Mouse (Mus musculus): Measurements from ENCODE around the gene Cep295nl. TPM values are rescaled to one million over a fixed set of nuclear protein-coding genes. Genes with fewer than 3 reads are reported as not detected.

The Cep295nl gene
- polyA plus RNA-seq, 1 experiment from 2014 or later: 0.27 TPM

DNA sequence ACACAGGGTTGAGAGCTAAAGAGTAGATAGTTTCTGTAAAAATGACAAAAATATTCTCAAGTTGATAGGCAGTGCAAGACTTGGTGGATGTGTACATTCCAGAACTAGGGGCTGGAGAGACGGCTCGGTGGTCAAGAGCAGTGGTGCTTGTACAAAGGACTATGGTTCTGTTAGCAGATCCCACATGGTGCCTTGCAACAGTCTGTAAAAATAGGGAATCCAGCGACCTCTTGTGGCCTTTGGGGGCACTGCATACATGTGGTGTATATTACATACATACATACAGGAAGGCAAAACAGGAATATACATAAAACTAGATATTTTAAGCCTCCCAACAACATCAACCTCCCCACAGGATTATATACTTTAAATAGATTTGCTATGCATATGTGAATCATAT lies 26.0 kb upstream of the Cep295nl start:
- no peak for ATAC-seq (replicated peaks)
- Histone ChIP-seq H3K4me2 (no peak overlapping the region), H3K27me3 (replicated peaks) (no peaks in the 10 kb centered on the region), H3K4me1 (peaks cover 4% of the 10 kb centered on the region), H3K4me3 (no peak overlapping the region), H3K36me3 (replicated peaks) (no peaks in the 10 kb centered on the region), H3K27ac (no peak overlapping the region), H3K9ac (no peak overlapping the region), H3K9me3 (no peaks in the 10 kb centered on the region)
- 58% methylated on average over 3 of the region's 3 CpGs for WGBS

DNA sequence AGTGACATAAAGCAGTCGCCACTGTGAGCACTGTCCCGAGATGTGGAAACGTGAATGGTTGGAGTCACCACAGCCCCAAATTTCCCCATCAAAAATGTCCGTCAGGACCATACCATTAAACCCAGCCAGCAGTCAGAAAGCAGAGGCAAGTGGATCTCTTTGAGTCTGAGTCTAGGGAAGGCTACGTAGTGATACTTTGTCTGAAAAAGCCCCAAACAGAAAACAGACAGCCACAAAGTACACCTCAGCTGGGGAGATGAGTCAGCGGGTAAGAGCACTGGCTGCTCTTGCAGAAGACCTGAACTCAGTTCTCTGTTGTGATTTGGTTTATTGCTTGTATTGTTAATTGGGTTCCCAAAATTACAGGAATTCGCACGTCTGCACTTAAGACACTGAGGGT lies 24.3 kb upstream of the Cep295nl start:
- no peak overlapping the region for H3K9ac ChIP-seq
- no peaks in the 10 kb centered on the region for H3K9me3 ChIP-seq
- WGBS: 81% methylated on average over 8 of the region's 8 CpGs
- H3K27ac ChIP-seq: no peak overlapping the region
- H3K4me2 ChIP-seq: no peak overlapping the region
- H3K4me1 ChIP-seq: peaks cover 12% of the 10 kb centered on the region
- no peaks in the 10 kb centered on the region for H3K36me3 ChIP-seq (replicated peaks)
- ATAC-seq (replicated peaks): no peak
- H3K27me3 ChIP-seq (replicated peaks): no peaks in the 10 kb centered on the region
- no peak overlapping the region for H3K4me3 ChIP-seq

DNA sequence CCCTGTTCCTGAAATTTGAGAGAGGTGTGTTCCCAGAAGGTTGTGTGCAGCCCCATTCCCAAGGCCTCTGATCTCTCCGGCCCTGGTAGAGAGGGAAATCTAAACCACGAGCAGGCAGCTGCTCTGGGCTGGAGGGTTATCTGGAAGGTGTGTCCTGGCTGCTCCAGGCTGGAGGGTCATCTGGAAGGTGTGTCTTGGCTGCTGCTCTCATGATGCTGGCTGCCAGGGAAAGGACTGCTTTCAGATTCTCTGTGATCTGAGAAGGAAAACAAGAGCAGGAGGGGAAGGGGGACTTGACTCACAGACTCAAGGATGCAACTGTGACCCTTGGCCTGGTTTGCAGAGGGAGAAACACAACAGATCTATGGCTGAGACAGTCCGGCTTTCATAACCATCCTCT lies 23.8 kb upstream of the Cep295nl start:
- Histone ChIP-seq H3K4me3 (no peak overlapping the region), H3K27ac (no peak overlapping the region), H3K9me3 (no peaks in the 10 kb centered on the region), H3K4me2 (no peak overlapping the region), H3K27me3 (replicated peaks) (no peaks in the 10 kb centered on the region), H3K4me1 (peaks cover 12% of the 10 kb centered on the region), H3K36me3 (replicated peaks) (no peaks in the 10 kb centered on the region), H3K9ac (no peak overlapping the region)
- 79% methylated on average over 3 of the region's 3 CpGs for WGBS
- no peak for ATAC-seq (replicated peaks)

DNA sequence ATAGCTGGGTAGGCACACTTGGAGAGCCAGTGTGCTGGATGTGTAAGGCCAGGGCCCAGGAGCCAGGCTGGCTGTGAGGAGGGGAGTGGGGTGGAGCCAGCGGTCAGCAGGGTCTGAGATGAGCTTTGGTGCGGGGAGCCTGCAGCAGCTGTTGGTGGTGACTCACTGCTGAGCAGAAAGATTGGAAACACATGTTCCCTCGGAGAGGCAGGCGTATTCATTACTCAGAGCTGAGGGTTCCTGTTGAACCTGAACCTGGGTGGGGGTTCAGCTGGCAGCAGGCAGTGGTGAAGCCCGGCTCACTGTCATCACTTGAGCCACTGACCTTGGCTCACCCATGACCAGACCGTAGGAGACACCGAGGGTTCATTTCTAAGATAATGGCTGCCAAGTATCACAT lies 22.9 kb upstream of the Cep295nl start:
- H3K9me3 ChIP-seq: no peaks in the 10 kb centered on the region
- WGBS: 85% methylated on average over 7 of the region's 7 CpGs
- H3K9ac ChIP-seq: no peak overlapping the region
- no peaks in the 10 kb centered on the region for H3K36me3 ChIP-seq (replicated peaks)
- no peak overlapping the region for H3K27ac ChIP-seq
- peaks cover 12% of the 10 kb centered on the region for H3K4me1 ChIP-seq
- ATAC-seq (replicated peaks): no peak
- H3K4me3 ChIP-seq: no peak overlapping the region
- no peak overlapping the region for H3K4me2 ChIP-seq
- no peaks in the 10 kb centered on the region for H3K27me3 ChIP-seq (replicated peaks)

DNA sequence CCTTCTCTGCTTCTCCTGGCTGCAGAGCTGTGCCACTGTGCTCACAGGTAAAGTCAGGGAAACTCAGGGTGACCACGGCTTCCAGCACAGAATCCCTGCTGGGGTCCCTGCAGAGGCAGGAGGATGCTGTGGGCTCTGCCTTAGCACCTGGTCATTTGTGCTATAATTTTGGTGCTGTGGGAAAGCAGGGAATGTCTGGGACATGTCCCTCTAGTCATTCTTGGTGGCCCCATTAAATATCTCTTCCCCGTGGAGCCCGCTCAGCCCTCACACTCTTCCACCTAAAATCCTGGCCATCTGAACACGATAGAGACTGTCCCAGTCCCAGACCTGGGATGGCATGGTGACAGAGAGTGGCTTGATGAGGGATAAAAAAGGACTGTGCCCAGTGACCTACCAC lies 21.7 kb upstream of the Cep295nl start:
- no peaks in the 10 kb centered on the region for H3K9me3 ChIP-seq
- no peak for ATAC-seq (replicated peaks)
- H3K4me3 ChIP-seq: no peak overlapping the region
- no peak overlapping the region for H3K27ac ChIP-seq
- no peaks in the 10 kb centered on the region for H3K36me3 ChIP-seq (replicated peaks)
- no peaks in the 10 kb centered on the region for H3K27me3 ChIP-seq (replicated peaks)
- no peak overlapping the region for H3K4me2 ChIP-seq
- peaks cover 12% of the 10 kb centered on the region for H3K4me1 ChIP-seq
- no peak overlapping the region for H3K9ac ChIP-seq
- 82% methylated on average over 4 of the region's 4 CpGs for WGBS

DNA sequence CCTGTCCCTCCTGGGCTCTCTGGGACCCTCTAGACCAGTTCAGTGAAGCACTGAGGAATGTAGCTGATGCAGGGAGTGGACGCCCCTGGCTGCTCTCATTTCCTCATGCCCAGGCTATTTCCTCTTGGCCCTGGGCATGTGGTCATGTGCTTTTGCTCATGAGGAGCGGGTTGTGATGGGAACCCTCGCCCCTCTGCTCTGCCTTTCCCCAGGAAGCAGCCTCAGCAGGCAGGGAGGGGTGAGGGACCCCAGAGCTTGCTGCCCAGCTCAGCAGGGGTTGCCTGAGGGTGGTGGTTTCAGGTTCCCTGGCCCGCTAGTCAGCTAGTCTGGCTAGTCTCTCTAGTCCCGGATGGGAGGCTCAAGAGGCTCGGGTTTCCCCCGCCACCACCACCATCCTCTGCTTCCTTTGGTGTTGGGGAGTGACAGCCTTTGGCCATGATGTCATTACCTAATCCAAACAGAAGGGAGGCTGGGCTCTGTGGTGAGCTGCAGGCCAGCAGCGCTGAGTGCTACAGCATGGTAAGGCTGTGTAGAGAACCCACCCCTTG lies 20.7 kb upstream of the Cep295nl start:
- no peak; the same call in 1 of the 2 replicates for ATAC-seq (replicated peaks)
- peaks cover 12% of the 10 kb centered on the region for H3K4me1 ChIP-seq
- H3K4me2 ChIP-seq: peak overlapping the region; percentile 20; the same call in 1 of the 2 replicates
- H3K36me3 ChIP-seq (replicated peaks): no peaks in the 10 kb centered on the region
- H3K27ac ChIP-seq: no peak overlapping the region
- no peaks in the 10 kb centered on the region for H3K9me3 ChIP-seq
- H3K27me3 ChIP-seq (replicated peaks): no peaks in the 10 kb centered on the region
- no peak overlapping the region for H3K4me3 ChIP-seq
- WGBS: 7% methylated on average over 8 of the region's 8 CpGs
- no peak overlapping the region for H3K9ac ChIP-seq

DNA sequence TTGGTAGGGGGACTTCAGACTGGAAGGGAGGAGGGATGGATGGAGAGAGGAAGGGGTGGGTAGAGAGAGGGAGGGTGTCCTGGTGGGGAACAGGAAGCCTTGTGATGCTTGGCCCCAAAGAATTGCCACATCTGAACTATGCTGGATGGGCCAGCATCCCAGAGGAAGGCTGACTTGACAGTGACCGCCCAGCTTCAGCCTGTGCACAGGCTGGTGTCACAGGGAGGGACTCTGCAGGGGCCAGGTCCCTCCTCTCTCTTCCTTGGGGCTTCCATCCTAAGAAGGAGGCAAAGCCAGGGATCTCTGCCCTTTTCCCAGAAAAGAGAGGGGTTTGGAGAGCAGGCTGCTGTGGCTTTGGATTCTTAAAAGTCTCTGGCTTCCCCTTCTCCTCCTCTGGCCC lies 20.2 kb upstream of the Cep295nl start:
- no peak for ATAC-seq (replicated peaks)
- no peak overlapping the region for H3K4me3 ChIP-seq
- H3K4me2 ChIP-seq: no peak overlapping the region
- peaks cover 12% of the 10 kb centered on the region for H3K4me1 ChIP-seq
- H3K27ac ChIP-seq: no peak overlapping the region
- WGBS: 61% methylated on average over 1 of the region's 1 CpGs
- no peaks in the 10 kb centered on the region for H3K27me3 ChIP-seq (replicated peaks)
- no peaks in the 10 kb centered on the region for H3K36me3 ChIP-seq (replicated peaks)
- no peak overlapping the region for H3K9ac ChIP-seq
- no peaks in the 10 kb centered on the region for H3K9me3 ChIP-seq

DNA sequence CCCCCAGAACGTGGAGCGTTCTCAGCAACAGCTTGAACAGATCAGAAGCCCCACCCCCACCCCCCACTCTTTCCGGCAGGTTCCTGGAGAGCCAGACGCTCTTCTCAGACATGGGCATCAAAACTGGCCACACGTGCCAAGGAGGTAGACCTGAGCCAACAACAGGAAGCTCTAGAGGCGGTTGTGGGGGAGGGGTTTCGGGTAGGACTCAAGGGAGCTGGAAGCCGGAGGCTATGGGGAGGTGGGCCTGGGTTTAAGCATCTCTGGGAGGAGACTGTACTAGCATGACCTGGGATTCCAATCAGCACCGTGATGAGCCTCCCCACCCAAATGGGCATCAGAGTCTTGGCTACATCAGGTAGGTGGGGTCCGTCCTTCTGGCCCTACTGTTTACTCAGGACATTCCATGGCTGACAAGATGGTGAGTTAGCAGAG lies 18.6 kb upstream of the Cep295nl start:
- H3K4me1 ChIP-seq: peaks cover 13% of the 10 kb centered on the region
- H3K9ac ChIP-seq: no peak overlapping the region
- H3K4me3 ChIP-seq: no peak overlapping the region
- no peaks in the 10 kb centered on the region for H3K27me3 ChIP-seq (replicated peaks)
- H3K9me3 ChIP-seq: no peaks in the 10 kb centered on the region
- H3K36me3 ChIP-seq (replicated peaks): no peaks in the 10 kb centered on the region
- no peak overlapping the region for H3K27ac ChIP-seq
- no peak for ATAC-seq (replicated peaks)
- WGBS: 75% methylated on average over 10 of the region's 10 CpGs
- no peak overlapping the region for H3K4me2 ChIP-seq

DNA sequence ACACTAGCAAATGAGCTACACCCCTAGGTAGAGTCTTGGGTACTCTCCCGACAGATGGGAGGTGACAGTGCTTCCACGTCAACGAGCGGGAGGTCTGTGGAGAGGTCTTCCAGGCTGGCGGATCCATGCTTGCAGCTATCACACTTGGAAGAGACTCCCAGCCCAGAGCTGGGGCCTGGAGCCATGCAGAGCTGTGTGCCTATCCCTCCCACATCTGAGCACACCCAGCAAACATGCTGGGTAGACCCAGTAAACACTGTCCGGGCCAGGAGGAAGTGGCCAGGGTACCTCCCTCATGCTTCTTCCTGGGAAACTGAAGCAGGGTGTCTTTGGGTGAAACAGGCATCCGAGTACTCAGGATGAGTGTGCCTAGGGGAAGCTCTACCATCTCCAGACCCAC lies 18.2 kb upstream of the Cep295nl start:
- ATAC-seq (replicated peaks): no peak
- Histone ChIP-seq H3K4me1 (peaks cover 18% of the 10 kb centered on the region), H3K9me3 (no peaks in the 10 kb centered on the region), H3K4me2 (no peak overlapping the region), H3K4me3 (no peak overlapping the region), H3K36me3 (replicated peaks) (no peaks in the 10 kb centered on the region), H3K9ac (no peak overlapping the region), H3K27me3 (replicated peaks) (no peaks in the 10 kb centered on the region), H3K27ac (no peak overlapping the region)
- 78% methylated on average over 7 of the region's 7 CpGs for WGBS

DNA sequence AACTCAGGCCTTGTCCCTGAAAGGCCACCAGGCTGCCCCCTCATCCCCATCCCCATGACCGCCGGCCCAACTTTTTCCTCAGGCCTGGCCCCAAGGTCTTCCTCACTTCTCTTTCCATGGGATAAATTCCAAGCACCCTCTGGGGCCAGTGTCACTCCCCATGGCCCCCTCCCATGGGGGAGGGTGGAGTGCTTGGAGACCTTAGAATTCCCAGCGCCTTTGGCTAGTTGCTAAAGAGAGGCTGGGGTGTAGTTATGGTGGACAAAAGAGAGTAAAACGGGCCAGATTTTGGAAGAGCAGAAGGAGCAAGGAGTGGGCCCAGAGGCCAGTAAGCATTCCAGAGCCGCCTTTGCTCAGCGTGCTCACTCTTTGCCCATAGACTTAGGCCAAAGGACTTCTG lies 13.3 kb upstream of the Cep295nl start, which contains the start of gene Timp2:
Gene Timp2, minus strand, starts transcription at position 101 of the 400 bp plus-strand sequence.
- H3K9ac ChIP-seq: peak within 1 kb of the TSS; percentile 76
- no peaks in the 10 kb centered on the region for H3K36me3 ChIP-seq (replicated peaks)
- H3K4me2 ChIP-seq: peak within 1 kb of the TSS; percentile 88
- 32% methylated on average over 6 of the region's 6 CpGs for WGBS
- no peaks in the 10 kb centered on the region for H3K27me3 ChIP-seq (replicated peaks)
- peaks cover 35% of the 10 kb centered on the region for H3K4me1 ChIP-seq
- peak within 1 kb of the TSS; percentile 85 for H3K4me3 ChIP-seq
- no peak; the same call in 1 of the 2 replicates for ATAC-seq (replicated peaks)
- peak within 1 kb of the TSS; percentile 92 for H3K27ac ChIP-seq
- no peaks in the 10 kb centered on the region for H3K9me3 ChIP-seq

DNA sequence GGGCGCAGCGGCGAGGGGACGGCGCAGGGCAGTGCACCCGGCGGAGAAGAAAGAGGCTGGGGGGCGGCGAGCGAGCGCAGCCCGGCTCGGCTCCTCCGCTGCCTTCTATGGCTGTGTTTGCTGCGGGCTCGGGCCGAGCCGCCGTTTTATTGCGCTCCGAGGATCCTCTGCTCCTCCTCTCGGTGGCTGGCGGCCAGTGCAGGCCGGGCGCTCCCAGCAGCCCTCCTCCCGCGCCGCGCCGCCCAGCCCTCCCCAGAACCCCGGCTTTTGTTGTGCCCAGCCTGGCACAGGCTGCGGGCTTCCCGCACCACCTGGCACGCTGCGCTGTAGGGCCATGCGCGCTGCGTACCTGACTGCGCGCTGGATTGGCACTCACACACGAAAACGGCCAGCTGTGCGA lies 12.9 kb upstream of the Cep295nl start:
- Histone ChIP-seq H3K9ac (peak overlapping the region; percentile 76), H3K4me3 (peak overlapping the region; percentile 85), H3K36me3 (replicated peaks) (no peaks in the 10 kb centered on the region), H3K27me3 (replicated peaks) (no peaks in the 10 kb centered on the region), H3K27ac (peak overlapping the region; percentile 92), H3K4me2 (peak overlapping the region; percentile 88), H3K4me1 (peaks cover 35% of the 10 kb centered on the region), H3K9me3 (no peaks in the 10 kb centered on the region)
- under 1% methylated on average over 42 of the region's 43 CpGs for WGBS
- peak; percentile 96 for ATAC-seq (replicated peaks)

DNA sequence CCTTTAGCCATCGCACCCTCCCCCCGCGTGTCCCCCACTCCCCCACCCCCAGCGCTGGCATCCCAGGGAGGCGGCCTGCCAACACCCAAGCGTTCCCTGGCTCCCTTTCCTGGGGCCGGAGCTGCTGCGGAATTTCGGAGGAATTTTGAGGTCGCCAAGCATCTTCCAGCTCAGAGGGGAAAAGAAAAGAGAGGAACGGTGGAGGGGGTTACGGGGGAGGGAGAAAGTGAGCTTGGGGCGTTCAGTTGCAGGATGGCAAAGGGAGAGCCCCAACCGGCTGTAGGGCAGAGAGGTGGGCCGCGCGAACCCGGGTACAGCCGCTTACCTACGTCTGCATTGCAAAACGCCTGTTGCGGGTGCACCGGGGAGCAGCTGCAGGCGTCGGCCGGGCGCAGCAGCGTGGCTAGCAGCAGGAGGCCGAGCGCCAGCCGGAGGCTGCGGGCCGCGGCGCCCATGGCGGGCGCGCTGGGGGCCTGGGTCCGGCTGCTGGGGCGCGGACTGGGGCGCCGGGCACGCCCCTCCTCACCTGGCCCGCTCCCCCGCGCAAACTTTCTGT lies 12.4 kb upstream of the Cep295nl start:
- peak overlapping the region; percentile 88 for H3K4me2 ChIP-seq

DNA sequence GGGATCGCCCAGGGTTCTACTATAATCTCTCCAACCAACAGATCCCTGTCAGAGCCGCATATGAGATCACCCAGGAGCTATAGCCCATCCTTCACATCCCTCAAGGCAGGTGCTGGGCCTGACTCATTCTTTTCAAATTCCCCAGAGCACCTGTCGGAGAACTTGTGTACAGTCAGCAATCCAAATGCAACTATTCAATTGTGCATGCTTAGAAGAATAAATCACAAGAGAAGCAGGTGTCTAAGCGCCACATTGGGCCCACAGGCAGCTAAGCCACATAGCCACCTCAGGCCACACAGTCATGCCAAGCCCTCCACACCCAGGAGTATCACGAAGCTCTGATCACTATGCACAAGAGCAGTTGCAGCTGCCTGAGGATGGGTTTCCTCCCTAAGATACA lies 7.2 kb upstream of the Cep295nl start:
- Histone ChIP-seq H3K27ac (no peak overlapping the region), H3K27me3 (replicated peaks) (no peaks in the 10 kb centered on the region), H3K9ac (no peak overlapping the region), H3K4me3 (no peak overlapping the region), H3K4me2 (no peak overlapping the region), H3K4me1 (peaks cover 30% of the 10 kb centered on the region), H3K36me3 (replicated peaks) (no peaks in the 10 kb centered on the region), H3K9me3 (no peaks in the 10 kb centered on the region)
- 88% methylated on average over 5 of the region's 5 CpGs for WGBS
- no peak for ATAC-seq (replicated peaks)

More for the DNA sequence above, 12.4 kb upstream of the Cep295nl start:
- Histone ChIP-seq H3K27me3 (replicated peaks) (no peaks in the 10 kb centered on the region), H3K9ac (peak overlapping the region; percentile 76), H3K9me3 (no peaks in the 10 kb centered on the region), H3K4me1 (peaks cover 35% of the 10 kb centered on the region), H3K36me3 (replicated peaks) (no peaks in the 10 kb centered on the region), H3K4me3 (peak overlapping the region; percentile 85), H3K27ac (peak overlapping the region; percentile 92)
- WGBS: under 1% methylated on average over 45 of the region's 47 CpGs
- ATAC-seq (replicated peaks): peak; percentile 63

Measured in midbrain, embryonic 15.5 days (tissue).